Mouse (Mus musculus): ENCODE measurements at regions not wholly inside any gene's neighbourhood (a gene's known extent, or its start where the extent isn't known, plus 50 kb on each side); places are given as distances from the start of the nearest gene placed in this dataset.

DNA sequence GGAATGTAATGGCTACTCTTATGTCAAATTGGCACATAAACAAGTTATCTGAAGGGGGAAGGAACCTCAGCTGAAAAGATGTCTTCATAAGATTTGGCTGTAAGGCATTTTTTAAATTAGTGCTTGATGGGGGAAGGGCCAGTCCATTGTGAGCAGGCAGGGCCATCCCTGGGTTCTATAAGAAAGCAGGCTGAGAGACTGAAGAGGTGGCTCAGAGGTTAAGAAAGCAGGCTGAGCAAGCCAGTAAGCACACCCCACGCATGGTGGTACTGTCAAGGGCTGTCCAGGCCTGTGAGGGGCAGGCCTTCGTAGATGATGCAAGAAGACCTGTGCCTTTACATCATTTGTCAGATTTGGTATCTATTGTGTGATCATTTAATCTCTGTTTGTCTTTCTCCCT, 147.0 kb downstream of the Bod1 start:
- Histone ChIP-seq H3K9ac (ENCODE audit: low read depth, low read length) (no peak overlapping the region), H3K4me3 (ENCODE audit: insufficient read depth, low read depth, low read length) (no peak overlapping the region), H3K36me3 (ENCODE audit: control insufficient read depth, insufficient read depth, low read length) (no peaks in the 10 kb centered on the region), H3K4me1 (ENCODE audit: control insufficient read depth, insufficient read depth, low read length) (no peaks in the 10 kb centered on the region), H3K27ac (replicated peaks; ENCODE audit: insufficient read depth, low read depth, low read length) (no peak overlapping the region), H3K27me3 (ENCODE audit: control insufficient read depth, insufficient read depth, low read length) (no peaks in the 10 kb centered on the region), H3K79me2 (ENCODE audit: control insufficient read depth, insufficient read depth, low read length) (no peaks in the 10 kb centered on the region)
- DNase-seq (ENCODE audit: extremely low read depth, low read depth, low spot score), result no peak
- 76% methylated on average over 2 of the region's 2 CpGs for WGBS
- TF ChIP-seq CTCF (IDR thresholded peaks at IDR 0.05; ENCODE audit: low read depth, low read length) (no peak), POLR2A (IDR thresholded peaks at IDR 0.05; ENCODE audit: extremely low read depth, insufficient read depth, low read length) (no peak)

- WGBS, result 81% methylated on average over 2 of the region's 2 CpGs
- DNase-seq (ENCODE audit: extremely low read depth, low read depth, low spot score), result no peak
Measured at GRCm38 (mm10) chr11:31524065-31524618, 147.5 kb downstream of the Bod1 start.

DNA sequence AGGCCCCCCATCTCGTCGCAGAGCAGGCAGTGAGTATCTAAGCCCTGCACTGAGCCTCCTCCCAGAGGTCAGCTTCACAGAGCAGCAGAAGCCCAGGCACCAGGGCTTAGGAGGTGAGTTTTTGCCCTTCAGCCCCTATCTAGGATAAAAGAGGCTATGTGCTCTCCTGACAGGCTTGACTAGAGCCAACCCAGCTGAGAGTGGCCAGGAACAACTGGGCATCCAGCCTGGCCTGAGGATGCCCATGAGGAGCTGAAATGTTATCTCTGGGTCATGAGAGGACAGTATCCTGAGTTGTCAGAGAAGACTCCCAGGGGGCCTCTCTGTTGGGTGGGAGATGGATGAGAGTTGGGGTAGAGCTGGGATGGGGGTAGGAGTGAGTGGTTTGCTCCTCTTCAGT, 149.6 kb downstream of the Bod1 start:
- TF ChIP-seq POLR2A (IDR thresholded peaks at IDR 0.05; ENCODE audit: extremely low read depth, insufficient read depth, low read length) (no peak), CTCF (IDR thresholded peaks at IDR 0.05; ENCODE audit: low read depth, low read length) (no peak)
- no peaks in the 10 kb centered on the region for H3K27me3 ChIP-seq (ENCODE audit: control insufficient read depth, insufficient read depth, low read length)
- H3K9ac ChIP-seq (ENCODE audit: low read depth, low read length), result no peak overlapping the region
- no peaks in the 10 kb centered on the region for H3K36me3 ChIP-seq (ENCODE audit: control insufficient read depth, insufficient read depth, low read length)
- no peak overlapping the region for H3K4me3 ChIP-seq (ENCODE audit: insufficient read depth, low read depth, low read length)
- no peak for DNase-seq (ENCODE audit: extremely low read depth, low read depth, low spot score)
- no peaks in the 10 kb centered on the region for H3K4me1 ChIP-seq (ENCODE audit: control insufficient read depth, insufficient read depth, low read length)
- H3K79me2 ChIP-seq (ENCODE audit: control insufficient read depth, insufficient read depth, low read length), result no peaks in the 10 kb centered on the region
- WGBS, result 59% methylated on average over 2 of the region's 2 CpGs
- no peak overlapping the region for H3K27ac ChIP-seq (replicated peaks; ENCODE audit: insufficient read depth, low read depth, low read length)

More at GRCm38 (mm10) chr11:31524065-31524618, 147.5 kb downstream of the Bod1 start:
- H3K27me3 ChIP-seq (ENCODE audit: control insufficient read depth, insufficient read depth, low read length), result no peaks in the 10 kb centered on the region
- no peaks in the 10 kb centered on the region for H3K4me1 ChIP-seq (ENCODE audit: control insufficient read depth, insufficient read depth, low read length)
- H3K79me2 ChIP-seq (ENCODE audit: control insufficient read depth, insufficient read depth, low read length), result no peaks in the 10 kb centered on the region
- no peaks in the 10 kb centered on the region for H3K36me3 ChIP-seq (ENCODE audit: control insufficient read depth, insufficient read depth, low read length)
- H3K9ac ChIP-seq (ENCODE audit: low read depth, low read length), result no peak overlapping the region
- no peak overlapping the region for H3K27ac ChIP-seq (replicated peaks; ENCODE audit: insufficient read depth, low read depth, low read length)
- no peak for TF ChIP-seq POLR2A (IDR thresholded peaks at IDR 0.05; ENCODE audit: extremely low read depth, insufficient read depth, low read length)
- no peak for TF ChIP-seq CTCF (IDR thresholded peaks at IDR 0.05; ENCODE audit: low read depth, low read length)
- no peak overlapping the region for H3K4me3 ChIP-seq (ENCODE audit: insufficient read depth, low read depth, low read length)

- no peak overlapping the region for H3K4me3 ChIP-seq (ENCODE audit: insufficient read depth, low read depth, low read length)
- H3K9ac ChIP-seq (ENCODE audit: low read depth, low read length), result no peak overlapping the region
- TF ChIP-seq CTCF (IDR thresholded peaks at IDR 0.05; ENCODE audit: low read depth, low read length) (no peak), POLR2A (IDR thresholded peaks at IDR 0.05; ENCODE audit: extremely low read depth, insufficient read depth, low read length) (no peak)
- H3K79me2 ChIP-seq (ENCODE audit: control insufficient read depth, insufficient read depth, low read length), result no peaks in the 10 kb centered on the region
- no peak for DNase-seq (ENCODE audit: extremely low read depth, low read depth, low spot score)
- H3K36me3 ChIP-seq (ENCODE audit: control insufficient read depth, insufficient read depth, low read length), result no peaks in the 10 kb centered on the region
- H3K27ac ChIP-seq (replicated peaks; ENCODE audit: insufficient read depth, low read depth, low read length), result no peak overlapping the region
- no peaks in the 10 kb centered on the region for H3K27me3 ChIP-seq (ENCODE audit: control insufficient read depth, insufficient read depth, low read length)
- 66% methylated on average over 4 of the region's 4 CpGs for WGBS
- H3K4me1 ChIP-seq (ENCODE audit: control insufficient read depth, insufficient read depth, low read length), result no peaks in the 10 kb centered on the region
Measured at GRCm38 (mm10) chr11:31520909-31521308, 150.8 kb downstream of the Bod1 start.

GRCm38 (mm10) chr11:31503239-31503916, 133.5 kb upstream of the Stc2 start:
- DNase-seq (ENCODE audit: extremely low read depth, low read depth, low spot score), result no peak
- no peaks in the 10 kb centered on the region for H3K79me2 ChIP-seq (ENCODE audit: control insufficient read depth, insufficient read depth, low read length)
- H3K9ac ChIP-seq (ENCODE audit: low read depth, low read length), result no peak overlapping the region
- WGBS, result 43% methylated on average over 5 of the region's 5 CpGs
- H3K27ac ChIP-seq (replicated peaks; ENCODE audit: insufficient read depth, low read depth, low read length), result no peak overlapping the region
- no peaks in the 10 kb centered on the region for H3K27me3 ChIP-seq (ENCODE audit: control insufficient read depth, insufficient read depth, low read length)
- no peaks in the 10 kb centered on the region for H3K4me1 ChIP-seq (ENCODE audit: control insufficient read depth, insufficient read depth, low read length)
- no peak overlapping the region for H3K4me3 ChIP-seq (ENCODE audit: insufficient read depth, low read depth, low read length)
- H3K36me3 ChIP-seq (ENCODE audit: control insufficient read depth, insufficient read depth, low read length), result no peaks in the 10 kb centered on the region
- TF ChIP-seq CTCF (IDR thresholded peaks at IDR 0.05; ENCODE audit: low read depth, low read length) (no peak), POLR2A (IDR thresholded peaks at IDR 0.05; ENCODE audit: extremely low read depth, insufficient read depth, low read length) (no peak)

GRCm38 (mm10) chr11:31485429-31485828, 115.6 kb upstream of the Stc2 start:
- Histone ChIP-seq H3K27ac (replicated peaks; ENCODE audit: insufficient read depth, low read depth, low read length) (no peak overlapping the region), H3K79me2 (ENCODE audit: control insufficient read depth, insufficient read depth, low read length) (no peaks in the 10 kb centered on the region), H3K27me3 (ENCODE audit: control insufficient read depth, insufficient read depth, low read length) (no peaks in the 10 kb centered on the region), H3K36me3 (ENCODE audit: control insufficient read depth, insufficient read depth, low read length) (no peaks in the 10 kb centered on the region), H3K4me3 (ENCODE audit: insufficient read depth, low read depth, low read length) (no peak overlapping the region), H3K4me1 (ENCODE audit: control insufficient read depth, insufficient read depth, low read length) (no peaks in the 10 kb centered on the region), H3K9ac (ENCODE audit: low read depth, low read length) (no peak overlapping the region)
- no peak for TF ChIP-seq CTCF (IDR thresholded peaks at IDR 0.05; ENCODE audit: low read depth, low read length)
- no peak for TF ChIP-seq POLR2A (IDR thresholded peaks at IDR 0.05; ENCODE audit: extremely low read depth, insufficient read depth, low read length)
- DNase-seq (ENCODE audit: extremely low read depth, low read depth, low spot score), result no peak
- 44% methylated on average over 4 of the region's 4 CpGs for WGBS

All from liver, adult 2 months (tissue).